Mouse (Mus musculus): ENCODE measurements around the gene Ripk1. TPM values are rescaled to one million over a fixed set of nuclear protein-coding genes. Genes with fewer than 3 reads are reported as not detected.
A peak's percentile ranks its signal among the peaks of the same experiment; 100 is the strongest.
"Not testable (repeated sequence)": the region's sequence is repeated elsewhere in the genome, so short reads cannot be mapped to it uniquely, and the experiment has no call there.

Gene Ripk1
- polyA plus RNA-seq, 1 experiment from 2014 or later = 114 TPM

- H3K79me2 ChIP-seq (ENCODE audit: inconsistent target) = no peaks in the 10 kb centered on the region
- H3K36me3 ChIP-seq (ENCODE audit: inconsistent target) = no peaks in the 10 kb centered on the region
- no peak overlapping the region for H3K4me3 ChIP-seq (ENCODE audit: inconsistent target)
- WGBS (ENCODE audit: missing documents) = 91% methylated on average over 3 of the region's 3 CpGs
- no peak overlapping the region for H3K27ac ChIP-seq
Measured at GRCm38 (mm10) chr13:34047526-34047925, 45.4 kb downstream of the Ripk1 start.

GRCm38 (mm10) chr13:34050479-34050878 is 48.3 kb downstream of the Ripk1 start:
- Histone ChIP-seq H3K79me2 (ENCODE audit: inconsistent target) (no peaks in the 10 kb centered on the region), H3K4me3 (ENCODE audit: inconsistent target) (no peak overlapping the region), H3K27ac (peak overlapping the region; percentile 96), H3K36me3 (ENCODE audit: inconsistent target) (no peaks in the 10 kb centered on the region)
- 31% methylated on average over 8 of the region's 8 CpGs for WGBS (ENCODE audit: missing documents)

GRCm38 (mm10) chr13:34051692-34052091 is 49.5 kb downstream of the Ripk1 start:
- H3K4me3 ChIP-seq (ENCODE audit: inconsistent target) = no peak overlapping the region
- H3K79me2 ChIP-seq (ENCODE audit: inconsistent target) = no peaks in the 10 kb centered on the region
- H3K36me3 ChIP-seq (ENCODE audit: inconsistent target) = no peaks in the 10 kb centered on the region; the same call in 1 of the 2 replicates
- peak overlapping the region; percentile 96 for H3K27ac ChIP-seq
- WGBS (ENCODE audit: missing documents) = 33% methylated on average over 3 of the region's 3 CpGs

- H3K27ac ChIP-seq = no peak overlapping the region
- H3K36me3 ChIP-seq (ENCODE audit: inconsistent target) = no peaks in the 10 kb centered on the region; the same call in 1 of the 2 replicates
- no peak overlapping the region for H3K4me3 ChIP-seq (ENCODE audit: inconsistent target)
- 90% methylated on average over 13 of the region's 13 CpGs for WGBS (ENCODE audit: missing documents)
- no peaks in the 10 kb centered on the region for H3K79me2 ChIP-seq (ENCODE audit: inconsistent target)
Measured at GRCm38 (mm10) chr13:34053673-34054282, 51.6 kb downstream of the Ripk1 start.

GRCm38 (mm10) chr13:34054391-34054790 is 52.2 kb downstream of the Ripk1 start:
- H3K36me3 ChIP-seq (ENCODE audit: inconsistent target) = no peaks in the 10 kb centered on the region; the same call in 1 of the 2 replicates
- 90% methylated on average over 4 of the region's 4 CpGs for WGBS (ENCODE audit: missing documents)
- no peaks in the 10 kb centered on the region for H3K79me2 ChIP-seq (ENCODE audit: inconsistent target)
- H3K4me3 ChIP-seq (ENCODE audit: inconsistent target) = no peak overlapping the region
- no peak overlapping the region for H3K27ac ChIP-seq

- H3K4me3 ChIP-seq (ENCODE audit: inconsistent target) = no peak overlapping the region
- no peaks in the 10 kb centered on the region for H3K79me2 ChIP-seq (ENCODE audit: inconsistent target)
- H3K36me3 ChIP-seq (ENCODE audit: inconsistent target) = no peaks in the 10 kb centered on the region; the same call in 1 of the 2 replicates
- no peak overlapping the region for H3K27ac ChIP-seq
- 84% methylated on average over 3 of the region's 3 CpGs for WGBS (ENCODE audit: missing documents)
Measured at GRCm38 (mm10) chr13:34054983-34055382, 52.8 kb downstream of the Ripk1 start.

- Histone ChIP-seq H3K27ac (no peak overlapping the region), H3K79me2 (ENCODE audit: inconsistent target) (no peaks in the 10 kb centered on the region), H3K4me3 (ENCODE audit: inconsistent target) (no peak overlapping the region), H3K36me3 (ENCODE audit: inconsistent target) (no peaks in the 10 kb centered on the region; the same call in 1 of the 2 replicates)
- WGBS (ENCODE audit: missing documents) = no CpG with 5 or more reads among the region's 1 CpGs
Measured at GRCm38 (mm10) chr13:34057252-34057651, 55.1 kb downstream of the Ripk1 start.

GRCm38 (mm10) chr13:34060061-34060460 is 57.9 kb downstream of the Ripk1 start:
- Histone ChIP-seq H3K4me3 (ENCODE audit: inconsistent target) (no peak overlapping the region), H3K36me3 (ENCODE audit: inconsistent target) (no peaks in the 10 kb centered on the region; the same call in 1 of the 2 replicates), H3K79me2 (ENCODE audit: inconsistent target) (no peaks in the 10 kb centered on the region), H3K27ac (no peak overlapping the region)
- WGBS (ENCODE audit: missing documents) = 93% methylated on average over 8 of the region's 9 CpGs

GRCm38 (mm10) chr13:34062466-34062865 is 60.3 kb downstream of the Ripk1 start:
- Histone ChIP-seq H3K79me2 (ENCODE audit: inconsistent target) (no peaks in the 10 kb centered on the region), H3K27ac (no peak overlapping the region), H3K36me3 (ENCODE audit: inconsistent target) (no peaks in the 10 kb centered on the region), H3K4me3 (ENCODE audit: inconsistent target) (no peak overlapping the region)
- WGBS (ENCODE audit: missing documents) = 99% methylated on average over 10 of the region's 10 CpGs

GRCm38 (mm10) chr13:34066351-34066750 is 64.2 kb downstream of the Ripk1 start:
- Histone ChIP-seq H3K79me2 (ENCODE audit: inconsistent target) (no peaks in the 10 kb centered on the region), H3K27ac (no peak overlapping the region), H3K36me3 (ENCODE audit: inconsistent target) (no peaks in the 10 kb centered on the region), H3K4me3 (ENCODE audit: inconsistent target) (no peak overlapping the region)
- WGBS (ENCODE audit: missing documents) = 85% methylated on average over 1 of the region's 1 CpGs

- H3K36me3 ChIP-seq (ENCODE audit: inconsistent target) = peaks cover 12% of the 10 kb centered on the region; the same call in 1 of the 2 replicates
- H3K27ac ChIP-seq = no peak overlapping the region
- no peak overlapping the region for H3K4me3 ChIP-seq (ENCODE audit: inconsistent target)
- 93% methylated on average over 4 of the region's 4 CpGs for WGBS (ENCODE audit: missing documents)
- H3K79me2 ChIP-seq (ENCODE audit: inconsistent target) = peaks cover under 1% of the 10 kb centered on the region; the same call in 1 of the 2 replicates
Measured at GRCm38 (mm10) chr13:34070296-34070695, 68.1 kb downstream of the Ripk1 start.

- H3K36me3 ChIP-seq (ENCODE audit: inconsistent target) = peaks cover 19% of the 10 kb centered on the region; the same call in 1 of the 2 replicates
- whole genome bisulfite sequencing (ENCODE audit: missing documents) = 93% methylated on average over 6 of the region's 6 CpGs
Measured at GRCm38 (mm10) chr13:34071836-34072235, 69.7 kb downstream of the Ripk1 start.

GRCm38 (mm10) chr13:34072847-34073246 is 70.7 kb downstream of the Ripk1 start:
- WGBS (ENCODE audit: missing documents) = 94% methylated on average over 2 of the region's 3 CpGs

More at GRCm38 (mm10) chr13:34071836-34072235, 69.7 kb downstream of the Ripk1 start:
- Histone ChIP-seq H3K27ac (no peak overlapping the region), H3K79me2 (ENCODE audit: inconsistent target) (peaks cover 16% of the 10 kb centered on the region), H3K4me3 (ENCODE audit: inconsistent target) (no peak overlapping the region)

GRCm38 (mm10) chr13:34074441-34074840 is 72.3 kb downstream of the Ripk1 start:
- H3K27ac ChIP-seq; H3K4me3 ChIP-seq (ENCODE audit: inconsistent target): not testable (repeated sequence)
- Histone ChIP-seq H3K36me3 (ENCODE audit: inconsistent target) (peaks cover 19% of the 10 kb centered on the region; the same call in 1 of the 2 replicates), H3K79me2 (ENCODE audit: inconsistent target) (peaks cover 25% of the 10 kb centered on the region)
- WGBS (ENCODE audit: missing documents) = no CpG with 5 or more reads among the region's 17 CpGs

More at GRCm38 (mm10) chr13:34072847-34073246, 70.7 kb downstream of the Ripk1 start:
- Histone ChIP-seq H3K4me3 (ENCODE audit: inconsistent target) (no peak overlapping the region), H3K36me3 (ENCODE audit: inconsistent target) (peaks cover 19% of the 10 kb centered on the region; the same call in 1 of the 2 replicates), H3K27ac (no peak overlapping the region), H3K79me2 (ENCODE audit: inconsistent target) (peaks cover 25% of the 10 kb centered on the region)

GRCm38 (mm10) chr13:34075893-34076292 is 73.7 kb downstream of the Ripk1 start:
- not testable (repeated sequence) for H3K27ac ChIP-seq; H3K4me3 ChIP-seq (ENCODE audit: inconsistent target)
- H3K79me2 ChIP-seq (ENCODE audit: inconsistent target) = peaks cover 25% of the 10 kb centered on the region
- 73% methylated on average over 6 of the region's 6 CpGs for WGBS (ENCODE audit: missing documents)
- peaks cover 19% of the 10 kb centered on the region; the same call in 1 of the 2 replicates for H3K36me3 ChIP-seq (ENCODE audit: inconsistent target)

Measured in macrophage (primary cell).